Mouse (Mus musculus): ENCODE measurements around the gene A730049H05Rik. TPM values are rescaled to one million over a fixed set of nuclear protein-coding genes. Genes with fewer than 3 reads are reported as not detected.

A730049H05Rik gene
- polyA plus RNA-seq, 1 experiment = 0.48 TPM

DNA sequence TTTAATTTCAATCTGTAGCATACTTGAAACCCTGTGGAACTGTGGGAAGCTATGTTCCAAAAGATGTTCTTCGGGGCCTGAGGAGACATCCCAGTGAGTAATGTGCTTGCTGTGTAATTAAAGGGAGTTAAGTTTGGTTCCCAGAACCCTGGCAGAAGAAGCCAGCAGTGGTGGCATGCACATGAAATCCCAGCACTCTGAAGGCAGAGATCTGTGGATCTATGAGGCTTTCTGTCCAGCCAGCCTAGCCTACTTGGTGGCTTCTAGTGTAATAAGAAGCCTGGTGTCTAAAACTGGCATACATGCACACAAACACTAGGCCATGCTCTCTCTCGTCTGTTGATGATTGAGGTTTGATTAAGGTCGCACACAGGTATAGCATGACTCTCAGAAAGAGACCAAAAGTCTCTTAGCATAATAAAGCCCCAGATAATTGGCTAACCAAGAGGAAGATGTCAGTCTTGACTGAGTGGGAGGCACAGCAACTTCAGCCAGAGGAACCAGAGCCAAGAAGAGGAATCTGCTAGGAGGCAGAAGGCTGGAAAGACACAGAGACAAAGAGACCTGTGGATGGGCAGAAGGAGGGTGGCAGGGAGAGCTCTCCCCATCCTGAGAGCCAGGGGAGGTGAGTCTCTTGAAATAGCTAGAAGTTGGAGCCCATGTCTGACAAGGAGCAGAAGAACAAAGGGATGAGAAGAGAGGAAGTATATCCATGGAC, 11.9 kb upstream of the A730049H05Rik start:
- DNase-seq (ENCODE audit: low read depth) = no peak
- no peak for TF ChIP-seq CTCF (IDR thresholded peaks at IDR 0.05; ENCODE audit: borderline replicate concordance, extremely low read depth, insufficient read depth, insufficient read length)
- no peak for TF ChIP-seq POLR2A (IDR thresholded peaks at IDR 0.05; ENCODE audit: borderline replicate concordance, extremely low read depth, insufficient read depth, insufficient read length, poor library complexity, severe bottlenecking)

- TF ChIP-seq POLR2A (IDR thresholded peaks at IDR 0.05; ENCODE audit: borderline replicate concordance, extremely low read depth, insufficient read depth, insufficient read length, poor library complexity, severe bottlenecking) = no peak
- no peak for TF ChIP-seq CTCF (IDR thresholded peaks at IDR 0.05; ENCODE audit: borderline replicate concordance, extremely low read depth, insufficient read depth, insufficient read length)
- no peak for DNase-seq (ENCODE audit: low read depth)
Measured at GRCm38 (mm10) chr6:92809818-92810217, 6.5 kb upstream of the A730049H05Rik start.

DNA sequence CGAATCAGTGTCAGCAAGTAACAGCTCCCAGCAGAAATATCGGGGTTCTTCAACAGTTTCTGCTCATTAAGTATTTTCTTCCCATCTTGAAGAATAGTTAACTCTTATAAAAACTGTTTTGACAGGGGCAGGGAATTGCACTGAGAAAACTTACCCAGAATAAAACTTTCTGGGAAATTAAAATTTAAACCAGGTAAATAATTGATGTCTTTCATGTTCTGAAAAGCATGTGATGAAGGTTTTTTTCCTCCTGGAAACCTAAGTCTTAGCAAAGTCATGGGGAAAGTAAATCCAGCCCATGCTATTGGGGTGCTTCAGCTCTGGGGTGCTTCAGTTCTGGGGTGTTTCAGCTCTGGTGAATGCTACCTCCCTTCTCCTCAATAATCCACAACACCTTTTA, 5.7 kb upstream of the A730049H05Rik start:
- no peak for DNase-seq (ENCODE audit: low read depth)
- TF ChIP-seq POLR2A (IDR thresholded peaks at IDR 0.05; ENCODE audit: borderline replicate concordance, extremely low read depth, insufficient read depth, insufficient read length, poor library complexity, severe bottlenecking) (no peak), CTCF (IDR thresholded peaks at IDR 0.05; ENCODE audit: borderline replicate concordance, extremely low read depth, insufficient read depth, insufficient read length) (no peak)

DNA sequence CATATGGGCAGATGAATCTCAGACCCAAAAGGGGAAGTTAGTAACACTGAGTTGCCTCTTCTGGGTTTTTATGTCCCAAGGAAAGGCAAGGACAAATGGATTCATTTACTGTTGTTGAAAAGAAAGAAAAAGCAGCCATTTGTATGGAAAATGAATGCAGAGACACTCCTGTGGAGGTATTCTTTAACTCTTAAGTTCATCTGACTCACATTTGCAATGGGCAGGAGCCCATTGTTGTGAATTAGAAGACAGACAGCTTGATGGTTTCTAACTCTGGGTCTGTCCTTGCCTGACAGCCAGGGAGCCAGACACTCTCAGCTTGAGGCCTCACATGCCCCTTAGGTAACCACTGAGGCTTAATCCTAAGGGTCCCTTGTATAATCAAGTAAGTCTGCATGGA, 4.7 kb upstream of the A730049H05Rik start:
- no peak for DNase-seq (ENCODE audit: low read depth)
- TF ChIP-seq POLR2A (IDR thresholded peaks at IDR 0.05; ENCODE audit: borderline replicate concordance, extremely low read depth, insufficient read depth, insufficient read length, poor library complexity, severe bottlenecking) (no peak), CTCF (IDR thresholded peaks at IDR 0.05; ENCODE audit: borderline replicate concordance, extremely low read depth, insufficient read depth, insufficient read length) (no peak)

DNA sequence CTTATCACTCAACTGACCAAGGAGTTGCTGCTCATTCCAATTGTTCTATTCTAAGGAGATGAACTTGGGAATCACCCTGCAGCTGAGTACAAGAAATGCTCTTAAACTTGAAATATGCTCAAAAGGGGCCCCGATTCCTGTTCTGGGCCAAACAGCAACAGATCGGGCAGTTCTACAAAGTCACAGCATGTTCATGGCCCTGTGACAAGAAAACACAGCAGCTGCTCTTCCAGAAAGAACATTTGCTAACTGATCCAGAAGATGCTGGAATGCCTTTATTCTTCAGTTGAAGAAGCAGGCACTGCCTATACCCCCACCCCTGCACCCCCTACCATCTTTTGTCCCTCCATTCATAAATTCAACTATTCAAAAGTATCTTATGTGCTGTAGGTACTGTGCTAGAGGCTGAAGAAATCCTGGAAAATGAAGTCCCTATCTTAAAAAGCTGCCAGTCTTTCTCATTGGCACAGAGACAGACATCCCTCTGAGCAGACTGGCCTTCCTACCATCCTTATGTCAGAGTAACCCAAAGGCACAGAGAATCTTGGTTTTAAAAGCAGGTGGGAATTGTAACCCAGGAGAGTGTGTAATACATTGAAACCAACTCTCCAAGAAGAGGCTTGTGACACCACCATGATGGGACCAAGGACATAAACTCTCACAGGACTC, 3.4 kb upstream of the A730049H05Rik start:
- no peak for TF ChIP-seq CTCF (IDR thresholded peaks at IDR 0.05; ENCODE audit: borderline replicate concordance, extremely low read depth, insufficient read depth, insufficient read length)
- DNase-seq (ENCODE audit: low read depth) = peak; percentile 59

DNA sequence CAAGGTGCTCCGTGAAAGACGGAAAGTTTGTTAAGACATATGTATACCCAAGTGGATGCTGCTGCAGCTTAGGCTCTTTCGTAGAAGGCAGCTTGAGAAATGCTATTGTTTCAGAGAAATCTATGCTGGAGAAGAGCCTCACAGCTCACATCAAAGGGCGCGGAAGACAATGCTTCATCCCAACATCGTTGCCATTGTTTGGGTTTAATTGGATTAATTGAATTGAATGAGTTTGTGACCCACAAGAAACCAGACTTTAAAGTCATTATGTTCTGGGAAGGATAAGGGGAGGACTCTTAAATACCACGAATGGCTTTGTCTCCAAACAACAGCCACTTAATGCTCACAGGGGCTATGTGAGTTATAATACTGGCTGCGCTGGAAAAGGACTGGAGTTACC, 1.4 kb downstream of the A730049H05Rik start:
- no peak for TF ChIP-seq POLR2A (IDR thresholded peaks at IDR 0.05; ENCODE audit: borderline replicate concordance, extremely low read depth, insufficient read depth, insufficient read length, poor library complexity, severe bottlenecking)
- TF ChIP-seq CTCF (IDR thresholded peaks at IDR 0.05; ENCODE audit: borderline replicate concordance, extremely low read depth, insufficient read depth, insufficient read length) = no peak
- DNase-seq (ENCODE audit: low read depth) = no peak

DNA sequence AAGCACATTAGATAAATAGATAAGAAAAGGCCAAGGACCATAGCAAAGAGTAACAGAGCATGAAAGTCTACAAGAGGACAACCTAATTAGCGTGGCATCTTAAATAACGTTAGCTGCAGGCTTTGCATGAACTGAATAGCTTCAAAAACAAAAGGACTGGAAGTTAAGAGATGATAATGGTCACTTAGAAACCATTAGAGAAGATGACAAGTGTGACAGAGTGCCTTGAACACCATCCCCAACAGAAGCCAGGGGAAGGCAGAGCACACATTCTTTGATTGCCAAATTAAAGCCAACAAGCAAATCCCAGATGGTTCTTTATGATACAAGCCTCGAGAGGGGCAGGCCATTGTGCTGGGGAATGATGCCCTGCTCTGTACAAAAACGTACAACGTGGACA, 5.3 kb downstream of the A730049H05Rik start:
- peak; percentile 38 for DNase-seq (ENCODE audit: low read depth)
- TF ChIP-seq CTCF (IDR thresholded peaks at IDR 0.05; ENCODE audit: borderline replicate concordance, extremely low read depth, insufficient read depth, insufficient read length) (no peak), POLR2A (IDR thresholded peaks at IDR 0.05; ENCODE audit: borderline replicate concordance, extremely low read depth, insufficient read depth, insufficient read length, poor library complexity, severe bottlenecking) (no peak)

GRCm38 (mm10) chr6:92822006-92822405, 5.7 kb downstream of the A730049H05Rik start:
- DNase-seq (ENCODE audit: low read depth) = no peak

GRCm38 (mm10) chr6:92823991-92824390, 7.7 kb downstream of the A730049H05Rik start:
- TF ChIP-seq CTCF (IDR thresholded peaks at IDR 0.05; ENCODE audit: borderline replicate concordance, extremely low read depth, insufficient read depth, insufficient read length) (no peak), POLR2A (IDR thresholded peaks at IDR 0.05; ENCODE audit: borderline replicate concordance, extremely low read depth, insufficient read depth, insufficient read length, poor library complexity, severe bottlenecking) (no peak)

More at GRCm38 (mm10) chr6:92822006-92822405, 5.7 kb downstream of the A730049H05Rik start:
- TF ChIP-seq CTCF (IDR thresholded peaks at IDR 0.05; ENCODE audit: borderline replicate concordance, extremely low read depth, insufficient read depth, insufficient read length) (no peak), POLR2A (IDR thresholded peaks at IDR 0.05; ENCODE audit: borderline replicate concordance, extremely low read depth, insufficient read depth, insufficient read length, poor library complexity, severe bottlenecking) (no peak)

DNA sequence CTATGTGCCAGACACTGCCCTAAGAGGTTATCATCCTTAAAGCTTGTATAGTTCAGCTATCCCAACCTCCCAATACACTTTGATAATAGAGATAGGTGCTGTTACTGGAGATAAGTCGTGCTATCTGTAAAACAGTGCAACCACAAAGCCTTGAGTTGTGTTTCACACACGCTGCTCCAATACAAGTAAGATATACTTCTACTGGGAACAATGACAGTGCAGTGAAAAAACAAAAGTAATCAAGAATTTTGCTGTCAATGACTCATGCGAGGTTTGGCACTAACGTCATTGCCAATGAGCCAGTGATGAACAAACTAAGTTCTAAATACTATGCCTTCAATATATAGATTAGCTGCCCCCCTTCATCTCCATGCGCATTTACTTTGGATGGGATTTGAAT, 10.3 kb downstream of the A730049H05Rik start:
- TF ChIP-seq CTCF (IDR thresholded peaks at IDR 0.05; ENCODE audit: borderline replicate concordance, extremely low read depth, insufficient read depth, insufficient read length) = no peak
- DNase-seq (ENCODE audit: low read depth) = no peak

More at GRCm38 (mm10) chr6:92823991-92824390, 7.7 kb downstream of the A730049H05Rik start:
- peak; percentile 25 for DNase-seq (ENCODE audit: low read depth)

- no peak for TF ChIP-seq POLR2A (IDR thresholded peaks at IDR 0.05; ENCODE audit: borderline replicate concordance, extremely low read depth, insufficient read depth, insufficient read length, poor library complexity, severe bottlenecking)
Measured at GRCm38 (mm10) chr6:92827360-92827759, 11.1 kb downstream of the A730049H05Rik start.

GRCm38 (mm10) chr6:92829148-92829547, 12.9 kb downstream of the A730049H05Rik start:
- TF ChIP-seq CTCF (IDR thresholded peaks at IDR 0.05; ENCODE audit: borderline replicate concordance, extremely low read depth, insufficient read depth, insufficient read length) (no peak), POLR2A (IDR thresholded peaks at IDR 0.05; ENCODE audit: borderline replicate concordance, extremely low read depth, insufficient read depth, insufficient read length, poor library complexity, severe bottlenecking) (no peak)
- no peak for DNase-seq (ENCODE audit: low read depth)

More at GRCm38 (mm10) chr6:92827360-92827759, 11.1 kb downstream of the A730049H05Rik start:
- DNase-seq (ENCODE audit: low read depth) = no peak

Data from brain, embryonic 14.5 days (tissue).